Mouse (Mus musculus) cortical plate, adult 2 months (tissue): ENCODE data around the gene Trpm3. TPM values are rescaled to one million over a fixed set of nuclear protein-coding genes. Genes with fewer than 3 reads are reported as not detected.

ENCODE experiments used
- H3K27ac ChIP-seq: fragments of 200-500 bp; 2 replicates; pipeline ENCODE4 v1.5.1; 2012; ENCODE audit warnings: low read length, control low read depth, inconsistent platforms; ENCODE audit not compliant: insufficient read depth
- H3K4me1 ChIP-seq: fragments of 200-500 bp; 2 replicates; pipeline ENCODE4 v1.6.1; 2011; ENCODE audit warnings: low read length; ENCODE audit not compliant: control insufficient read depth, insufficient read depth
- H3K4me3 ChIP-seq: fragments of 200-500 bp; 2 replicates; pipeline ENCODE4 v1.5.1; 2011; ENCODE audit warnings: mild to moderate bottlenecking, low read length, control low read depth; ENCODE audit not compliant: insufficient read depth
- CTCF ChIP-seq: fragments of 200-500 bp; IDR thresholded peaks from 2 replicates; pipeline ENCODE4 v1.5.1; 2011; ENCODE audit warnings: mild to moderate bottlenecking, control low read depth, low read length; ENCODE audit not compliant: insufficient read depth; ENCODE audit errors: extremely low read depth
- POLR2A ChIP-seq: fragments of 200-500 bp; IDR thresholded peaks from 2 replicates; pipeline ENCODE4 v1.6.1; 2011; ENCODE audit warnings: mild to moderate bottlenecking, low read length, control low read depth; ENCODE audit not compliant: insufficient read depth; ENCODE audit errors: extremely low read depth
- polyA plus RNA-seq: library from polyadenylated mRNA; depleted of rRNA; stranded (reverse); fragments of >200 nt; gene quantifications from 2 replicates; pipeline ENCODE4 v1.2.3, GENCODE M21; 2012

Gene Trpm3
- polyA plus RNA-seq, 1 experiment: 16.5 TPM

GRCm38 (mm10) chr19:22994531-22994930 is 855.7 kb downstream of the Trpm3 start:
- Histone ChIP-seq H3K27ac (no peak overlapping the region), H3K4me3 (no peak overlapping the region), H3K4me1 (no peaks in the 10 kb centered on the region)
- TF ChIP-seq CTCF (no peak), POLR2A (no peak)

- Histone ChIP-seq H3K4me1 (no peaks in the 10 kb centered on the region), H3K27ac (no peak overlapping the region), H3K4me3 (no peak overlapping the region)
- no peak for TF ChIP-seq POLR2A
- TF ChIP-seq CTCF: no peak
Measured at GRCm38 (mm10) chr19:23000293-23000692, 861.4 kb downstream of the Trpm3 start.

GRCm38 (mm10) chr19:23003861-23004260 is 865.0 kb downstream of the Trpm3 start:
- H3K4me3 ChIP-seq: no peak overlapping the region
- H3K27ac ChIP-seq: no peak overlapping the region
- no peaks in the 10 kb centered on the region for H3K4me1 ChIP-seq
- no peak for TF ChIP-seq CTCF
- 0 out of 2 replicates have a peak, but pooled peaks have one; percentile 27 for TF ChIP-seq POLR2A

- TF ChIP-seq POLR2A: no peak
- TF ChIP-seq CTCF: no peak
- H3K27ac ChIP-seq: no peak overlapping the region
Measured at GRCm38 (mm10) chr19:23005851-23006250, 867.0 kb downstream of the Trpm3 start.

GRCm38 (mm10) chr19:23006517-23007273 is 867.8 kb downstream of the Trpm3 start:
- no peak overlapping the region for H3K27ac ChIP-seq
- no peak for TF ChIP-seq POLR2A
- TF ChIP-seq CTCF: peak; percentile 76
- H3K4me1 ChIP-seq: no peaks in the 10 kb centered on the region
- H3K4me3 ChIP-seq: no peak overlapping the region

More at GRCm38 (mm10) chr19:23005851-23006250, 867.0 kb downstream of the Trpm3 start:
- no peaks in the 10 kb centered on the region for H3K4me1 ChIP-seq
- no peak overlapping the region for H3K4me3 ChIP-seq

GRCm38 (mm10) chr19:23013695-23014094 is 874.8 kb downstream of the Trpm3 start:
- no peak for TF ChIP-seq CTCF
- TF ChIP-seq POLR2A: no peak
- H3K4me3 ChIP-seq: no peak overlapping the region

GRCm38 (mm10) chr19:23015516-23015915 is 876.7 kb downstream of the Trpm3 start:
- H3K4me1 ChIP-seq: no peaks in the 10 kb centered on the region
- H3K27ac ChIP-seq: no peak overlapping the region
- TF ChIP-seq POLR2A (no peak), CTCF (peak; percentile 45)
- H3K4me3 ChIP-seq: no peak overlapping the region

More at GRCm38 (mm10) chr19:23013695-23014094, 874.8 kb downstream of the Trpm3 start:
- no peaks in the 10 kb centered on the region for H3K4me1 ChIP-seq
- no peak overlapping the region for H3K27ac ChIP-seq

- H3K4me3 ChIP-seq: no peak overlapping the region
- peaks cover 3% of the 10 kb centered on the region; the same call in 1 of the 2 replicates for H3K4me1 ChIP-seq
- H3K27ac ChIP-seq: no peak overlapping the region
- TF ChIP-seq POLR2A (no peak), CTCF (no peak)
Measured at GRCm38 (mm10) chr19:23018186-23018727, 879.4 kb downstream of the Trpm3 start.

- H3K27ac ChIP-seq: peak overlapping the region; percentile 63
- H3K4me3 ChIP-seq: no peak overlapping the region
- H3K4me1 ChIP-seq: peaks cover 5% of the 10 kb centered on the region
- TF ChIP-seq CTCF: no peak
- no peak for TF ChIP-seq POLR2A
Measured at GRCm38 (mm10) chr19:23022902-23023301, 884.1 kb downstream of the Trpm3 start.

- Histone ChIP-seq H3K4me3 (no peak overlapping the region), H3K27ac (peak overlapping the region; percentile 63)
- no peak for TF ChIP-seq CTCF
- TF ChIP-seq POLR2A: no peak
Measured at GRCm38 (mm10) chr19:23023316-23023960, 884.6 kb downstream of the Trpm3 start.

More at GRCm38 (mm10) chr19:23023316-23023960, 884.6 kb downstream of the Trpm3 start:
- H3K4me1 ChIP-seq: peaks cover 5% of the 10 kb centered on the region
